ENCODE assay signal across 32 mouse cellular contexts in genomic region chr1:170432288-170432687, GRCm38 (mm10).
DNase-seq lines count a peak whose midpoint lies in the region; ATAC-seq and TF ChIP-seq lines count a peak whose summit lies in the region.
"Had no signal": no experiment of that assay in that cellular context is flagged by ENCODE, and none has a peak within 500 bp of the region (broad histone marks: within the 10 kb centered on the region; RNA-seq: fewer than 3 reads in every experiment).

No protein-coding gene starts in this region.

- no peak overlapping the region for H3K27ac ChIP-seq in intestine, embryonic 16.5 days (ENCODE audit: low read length)
- no peak overlapping the region for H3K27ac ChIP-seq in cerebellum, adult 2 months (ENCODE audit: insufficient read depth, low read length)
- H3K27ac ChIP-seq: embryonic facial prominence, embryonic 12.5 days; forebrain, embryonic 15.5 days; gastrocnemius, adult 2 months; hindbrain, embryonic 12.5 days; hindbrain, postnatal 0 days; left cerebral cortex, adult 2 months; limb, embryonic 12.5 days; liver, embryonic 12.5 days; macrophage; midbrain, embryonic 13.5 days; neural tube, embryonic 13.5 days; stomach, postnatal 0 days had no signal

- no peaks in the 10 kb centered on the region for H3K27me3 ChIP-seq in intestine, embryonic 16.5 days (replicated peaks; ENCODE audit: control insufficient read depth, insufficient read depth, low read length)
- H3K27me3 ChIP-seq in cerebellum, adult 2 months (ENCODE audit: control insufficient read depth, insufficient read depth, low read length) = no peaks in the 10 kb centered on the region
- H3K27me3 ChIP-seq: embryonic facial prominence, embryonic 12.5 days; forebrain, embryonic 15.5 days; hindbrain, embryonic 12.5 days; limb, embryonic 12.5 days; liver, embryonic 12.5 days; neural tube, embryonic 13.5 days had no signal

- H3K4me3 ChIP-seq in intestine, embryonic 16.5 days (ENCODE audit: low read length) = no peak overlapping the region
- H3K4me3 ChIP-seq in cerebellum, adult 2 months (replicated peaks; ENCODE audit: insufficient read depth, low read depth, low read length) = no peak overlapping the region
- H3K4me3 ChIP-seq: embryonic facial prominence, embryonic 12.5 days; forebrain, embryonic 15.5 days; gastrocnemius, adult 2 months; hindbrain, embryonic 12.5 days; left cerebral cortex, adult 2 months; limb, embryonic 12.5 days; liver, embryonic 12.5 days; midbrain, embryonic 13.5 days; neural tube, embryonic 13.5 days had no signal

- H3K36me3 ChIP-seq in intestine, embryonic 16.5 days (ENCODE audit: control insufficient read depth, insufficient read depth, low read length) = no peaks in the 10 kb centered on the region
- H3K36me3 ChIP-seq: embryonic facial prominence, embryonic 12.5 days; forebrain, embryonic 15.5 days; hindbrain, embryonic 12.5 days; limb, embryonic 12.5 days; liver, embryonic 12.5 days; midbrain, embryonic 13.5 days; neural tube, embryonic 13.5 days had no signal

- 77% methylated on average over 5 of the region's 5 CpGs for WGBS in intestine, embryonic 16.5 days
- WGBS in cerebellum, adult 2 months = 90% methylated on average over 5 of the region's 5 CpGs

- TF ChIP-seq POLR2A in cerebellum, adult 2 months (IDR thresholded peaks at IDR 0.05; ENCODE audit: borderline replicate concordance, insufficient read depth, low read length) = no peak

- no peaks in the 10 kb centered on the region for H3K9me3 ChIP-seq in intestine, embryonic 16.5 days (ENCODE audit: control insufficient read depth, low read length)
- H3K9me3 ChIP-seq: embryonic facial prominence, embryonic 12.5 days; forebrain, embryonic 15.5 days; hindbrain, embryonic 12.5 days; limb, embryonic 12.5 days; liver, embryonic 12.5 days; midbrain, embryonic 13.5 days; neural tube, embryonic 13.5 days had no signal

- ATAC-seq in intestine, embryonic 16.5 days = peak; percentile 91
- ATAC-seq: CD4-positive, CD25-positive, alpha-beta regulatory T cell, adult 4 months; forebrain, embryonic 15.5 days; hindbrain, postnatal 0 days; liver, embryonic 12.5 days; midbrain, embryonic 13.5 days had no signal

- H3K4me2 ChIP-seq in intestine, embryonic 16.5 days (ENCODE audit: low read depth, low read length) = no peak overlapping the region
- H3K4me2 ChIP-seq: embryonic facial prominence, embryonic 12.5 days; forebrain, embryonic 15.5 days; hindbrain, embryonic 12.5 days; limb, embryonic 12.5 days; liver, embryonic 12.5 days; midbrain, embryonic 13.5 days; neural tube, embryonic 13.5 days had no signal

- no peak overlapping the region for H3K9ac ChIP-seq in intestine, embryonic 16.5 days (ENCODE audit: low read depth, low read length)
- H3K9ac ChIP-seq: embryonic facial prominence, embryonic 12.5 days; forebrain, embryonic 15.5 days; hindbrain, embryonic 12.5 days; limb, embryonic 12.5 days; liver, embryonic 12.5 days; midbrain, embryonic 13.5 days; neural tube, embryonic 13.5 days had no signal

- TF ChIP-seq CTCF in cerebellum, adult 2 months (IDR thresholded peaks at IDR 0.05; ENCODE audit: borderline replicate concordance, insufficient read depth, low read depth, low read length) = no peak

- no peaks in the 10 kb centered on the region; the same call in 1 of the 2 replicates for H3K4me1 ChIP-seq in intestine, embryonic 16.5 days (ENCODE audit: control insufficient read depth, insufficient read depth, low read length)
- peaks cover 5% of the 10 kb centered on the region for H3K4me1 ChIP-seq in cerebellum, adult 2 months (ENCODE audit: control insufficient read depth, insufficient read depth, low read length)
- H3K4me1 ChIP-seq: embryonic facial prominence, embryonic 12.5 days; liver, embryonic 12.5 days; midbrain, embryonic 13.5 days had no signal

- peak; percentile 64 for DNase-seq in kidney, adult 18-20 months
- no peak for DNase-seq in kidney, postnatal 4 days
- peak; percentile 88 for DNase-seq in kidney, adult 9 months
- peak; percentile 65 to 83 for DNase-seq in kidney, postnatal 25 days
- no peak for DNase-seq in layer of hippocampus, postnatal 14 days (ENCODE audit: low spot score in 2 of 2)
- no peak for DNase-seq in cerebellum, adult 2 months
- DNase-seq: adrenal gland, postnatal 14 days; cerebellum, adult 11 months; cerebellum, adult 9-11 months; embryo, embryonic 11 days; gastrocnemius, adult 2 months; gastrocnemius, postnatal 36 days; heart, postnatal 14 days; lung, adult 2 months; lung, postnatal 10 days; right cerebral cortex, postnatal 14 days; spleen, adult 18-20 months; thymus, adult 18-20 months; thymus, postnatal 25 days had no signal

Comparison
In these comparisons a context has a peak if more than half of its experiments do, and no peak if none do; other contexts are left out.
1. DNase-seq: peak in kidney, adult 18-20 months (single experiment), kidney, adult 9 months (single experiment) and kidney, postnatal 25 days (2 of 2); none in kidney, postnatal 4 days (0 of 2), layer of hippocampus, postnatal 14 days (0 of 2) and cerebellum, adult 2 months (0 of 2).